Mouse (Mus musculus) cerebellum, adult 11 months (tissue): ENCODE measurements around the gene Crtc2.
"Not testable (repeated sequence)": the region's sequence is repeated elsewhere in the genome, so short reads cannot be mapped to it uniquely, and the experiment has no call there.

Experiments used
- DNase-seq: peaks from one replicate; pipeline ENCODE4 v3.0.0; 2022

Gene Crtc2

GRCm38 (mm10) chr3:90242984-90243775 lies 10.8 kb upstream of the Crtc2 start, which contains the start of gene Creb3l4:
Gene Creb3l4 (minus strand): TSS chr3:90243512.
- DNase-seq: no peak

GRCm38 (mm10) chr3:90245406-90245805 lies 8.6 kb upstream of the Crtc2 start:
- no peak for DNase-seq

- DNase-seq: no peak
Measured at GRCm38 (mm10) chr3:90247630-90247959, 6.4 kb upstream of the Crtc2 start.

- DNase-seq: peak; percentile 85
Measured at GRCm38 (mm10) chr3:90247960-90248745, 5.8 kb upstream of the Crtc2 start, which contains the start of gene Slc39a1. Gene Slc39a1 (plus strand): TSS chr3:90248172.

- DNase-seq: no peak
Measured at GRCm38 (mm10) chr3:90248746-90249100, 5.2 kb upstream of the Crtc2 start.

- no peak for DNase-seq
Measured at GRCm38 (mm10) chr3:90250791-90251190, 3.2 kb upstream of the Crtc2 start.

GRCm38 (mm10) chr3:90251731-90252226 lies 2.2 kb upstream of the Crtc2 start:
- not testable (repeated sequence) for DNase-seq

- DNase-seq: not testable (repeated sequence)
Measured at GRCm38 (mm10) chr3:90252659-90253058, 1.3 kb upstream of the Crtc2 start.

- not testable (repeated sequence) for DNase-seq
Measured at GRCm38 (mm10) chr3:90253174-90253573, 789 bp upstream of the Crtc2 start.

- no peak for DNase-seq
Measured at GRCm38 (mm10) chr3:90254419-90255193, 643 bp downstream of the Crtc2 start.

GRCm38 (mm10) chr3:90255194-90255565 lies 1.2 kb downstream of the Crtc2 start:
- no peak for DNase-seq

- no peak for DNase-seq
Measured at GRCm38 (mm10) chr3:90255784-90256353, 1.9 kb downstream of the Crtc2 start.

- peak; percentile 94 for DNase-seq
Measured at GRCm38 (mm10) chr3:90256731-90257530, 3.0 kb downstream of the Crtc2 start.

- DNase-seq: no peak
Measured at GRCm38 (mm10) chr3:90258521-90258920, 4.6 kb downstream of the Crtc2 start.

GRCm38 (mm10) chr3:90263121-90263771 lies 9.3 kb downstream of the Crtc2 start:
- no peak for DNase-seq

GRCm38 (mm10) chr3:90264687-90265033 lies 10.7 kb downstream of the Crtc2 start:
- no peak for DNase-seq

- peak; percentile 90 for DNase-seq
Measured at GRCm38 (mm10) chr3:90265034-90265931, 11.3 kb downstream of the Crtc2 start, which contains the start of gene Dennd4b. Gene Dennd4b (plus strand): TSS chr3:90265185.

GRCm38 (mm10) chr3:90265932-90266741 lies 12.2 kb downstream of the Crtc2 start:
- no peak for DNase-seq
